Mouse (Mus musculus): Measurements from ENCODE around the gene Supt5. TPM values are rescaled to one million over a fixed set of nuclear protein-coding genes. Genes with fewer than 3 reads are reported as not detected.

The Supt5 gene
- polyA plus RNA-seq, 1 experiment from 2014 or later: 93.4 TPM

DNA sequence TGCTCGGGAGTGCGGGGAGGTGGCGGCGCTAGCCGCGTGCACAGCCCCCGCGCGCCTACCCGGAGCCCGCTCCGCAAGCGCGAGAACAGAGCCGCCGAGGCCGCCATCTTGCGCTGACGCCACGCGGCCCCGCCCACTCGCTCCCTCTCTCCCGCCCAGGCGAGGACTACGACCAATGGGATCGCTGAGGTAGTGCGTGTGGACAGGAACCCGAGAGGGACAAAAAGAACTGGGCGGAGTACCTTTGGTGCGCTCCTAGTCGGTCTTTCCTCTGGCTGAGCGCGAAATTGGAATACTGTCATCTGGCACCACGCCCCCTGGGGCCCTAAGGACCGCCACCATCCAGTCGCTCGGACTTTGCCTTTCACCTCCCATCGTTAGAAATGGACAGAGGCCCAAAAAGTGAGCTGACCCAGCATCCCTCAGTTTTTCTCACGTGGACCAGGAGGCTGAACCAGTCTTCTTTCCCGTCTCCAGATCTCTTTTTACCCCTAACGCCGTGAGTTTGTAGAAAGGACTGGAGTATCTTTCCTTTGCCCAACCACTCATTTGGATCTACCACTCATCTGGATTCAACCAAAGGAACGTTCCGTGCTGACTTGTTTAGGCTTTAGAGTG is 26.5 kb downstream of the Supt5 start, which contains the start of gene Timm50:
Gene Timm50 (minus strand): TSS at position 147 of the 618 bp plus-strand sequence.
- ATAC-seq (ENCODE audit: insufficient number of reproducible peaks, insufficient read depth, low FRiP score, low TSS enrichment, low read depth): peak; percentile 93
- WGBS: under 1% methylated on average over 45 of the region's 45 CpGs
- peak within 1 kb of the TSS; percentile 76 for H3K4me2 ChIP-seq

DNA sequence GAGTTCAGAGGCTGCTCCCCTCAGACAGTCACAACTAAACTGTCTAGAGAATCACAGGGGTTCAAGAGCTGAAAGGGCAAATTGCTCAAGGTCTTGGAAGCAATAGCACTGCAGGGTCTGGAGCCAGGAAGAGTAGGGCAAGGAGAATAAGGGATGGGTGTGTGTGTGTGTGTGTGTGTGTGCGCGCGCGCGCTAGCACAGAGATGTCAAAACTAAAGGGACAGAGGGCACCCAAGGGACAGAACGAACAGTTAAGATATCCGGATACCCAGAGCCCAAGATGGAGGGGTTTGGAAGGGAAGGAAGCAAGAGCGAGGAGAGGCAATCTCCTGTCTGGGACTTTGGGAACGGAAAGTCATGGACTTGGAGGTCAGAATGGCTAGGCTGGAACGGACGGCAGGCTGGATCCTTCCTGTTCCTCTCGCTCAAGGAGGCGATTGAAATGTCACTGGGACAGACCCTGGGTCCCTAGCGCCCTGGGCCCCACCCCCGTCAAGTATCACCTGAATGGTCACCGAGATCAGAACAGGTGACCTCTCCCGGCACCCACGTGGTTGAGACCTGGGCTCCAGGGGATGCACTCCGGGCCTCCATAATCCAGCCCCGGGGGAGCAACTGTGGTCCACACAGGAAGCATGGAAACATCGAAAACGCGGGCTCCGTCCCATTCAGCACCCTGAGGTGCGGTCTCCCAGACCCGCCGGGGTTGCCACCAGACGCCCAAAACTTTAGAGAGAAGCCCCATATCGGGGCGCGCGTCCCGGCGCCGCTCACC is 27.2 kb downstream of the Supt5 start:
- H3K4me1 ChIP-seq: peaks cover 12% of the 10 kb centered on the region
- H3K27me3 ChIP-seq: no peaks in the 10 kb centered on the region
- H3K9ac ChIP-seq: peak overlapping the region; percentile 94
- 6% methylated on average over 35 of the region's 35 CpGs for WGBS
- peak overlapping the region; percentile 76 for H3K4me2 ChIP-seq
- peak overlapping the region; percentile 48; the same call in 1 of the 2 replicates for H3K27ac ChIP-seq
- ATAC-seq (ENCODE audit: insufficient number of reproducible peaks, insufficient read depth, low FRiP score, low TSS enrichment, low read depth): peak; percentile 34; the same call in 1 of the 2 replicates
- H3K9me3 ChIP-seq: no peaks in the 10 kb centered on the region
- peaks cover 68% of the 10 kb centered on the region for H3K36me3 ChIP-seq
- peak overlapping the region; percentile 89 for H3K4me3 ChIP-seq

More for the DNA sequence above, 26.5 kb downstream of the Supt5 start, which contains the start of gene Timm50:
- Histone ChIP-seq H3K27me3 (no peaks in the 10 kb centered on the region), H3K9me3 (no peaks in the 10 kb centered on the region), H3K4me1 (peaks cover 12% of the 10 kb centered on the region), H3K4me3 (peak within 1 kb of the TSS; percentile 89), H3K36me3 (peaks cover 68% of the 10 kb centered on the region), H3K9ac (peak within 1 kb of the TSS; percentile 94), H3K27ac (peak within 1 kb of the TSS; percentile 48; the same call in 1 of the 2 replicates)

DNA sequence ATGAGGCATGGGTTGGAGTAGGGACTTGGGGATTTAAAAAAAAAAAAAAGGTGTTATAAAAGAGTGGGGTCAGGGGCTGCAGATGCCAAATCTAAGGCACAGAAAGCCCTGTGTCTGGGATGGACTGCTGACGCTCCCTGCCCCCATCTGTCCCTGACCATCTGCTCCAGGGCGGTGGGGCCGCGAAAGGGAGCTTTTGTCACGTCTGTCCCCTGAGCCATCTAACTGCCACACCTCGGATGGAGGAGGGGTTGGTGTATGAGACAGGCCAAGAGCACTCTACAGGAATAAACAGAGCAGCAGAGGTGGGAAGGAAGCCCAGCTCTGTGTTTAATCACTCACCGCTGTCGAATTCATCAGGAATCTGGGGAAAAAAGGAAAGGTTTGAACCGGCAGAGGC is 28.8 kb downstream of the Supt5 start:
- WGBS: 58% methylated on average over 9 of the region's 9 CpGs
- Histone ChIP-seq H3K9me3 (no peaks in the 10 kb centered on the region), H3K27me3 (no peaks in the 10 kb centered on the region), H3K36me3 (peaks cover 68% of the 10 kb centered on the region), H3K9ac (no peak overlapping the region), H3K4me1 (peaks cover 12% of the 10 kb centered on the region), H3K4me3 (no peak overlapping the region), H3K27ac (no peak overlapping the region), H3K4me2 (no peak overlapping the region)
- no peak for ATAC-seq (ENCODE audit: insufficient number of reproducible peaks, insufficient read depth, low FRiP score, low TSS enrichment, low read depth)

DNA sequence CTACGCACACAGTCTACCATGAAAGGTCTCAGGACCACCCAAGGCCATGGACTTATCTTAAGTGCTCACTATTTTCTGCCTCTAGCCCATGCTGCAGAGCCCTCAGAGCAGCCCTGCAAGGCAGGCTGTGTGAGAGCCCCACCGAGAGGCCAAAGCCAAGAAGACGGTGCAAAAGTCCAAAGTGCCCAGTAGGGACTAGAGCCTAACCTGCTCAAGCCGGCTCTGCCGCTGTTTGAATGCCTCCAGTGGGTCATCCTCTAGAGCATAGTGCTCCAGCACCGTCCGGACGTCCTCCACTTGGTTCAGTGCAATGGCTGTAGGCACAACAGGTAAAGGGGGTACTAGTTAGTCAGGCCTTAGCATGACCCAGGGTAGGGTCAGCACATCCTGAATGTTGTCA is 32.3 kb downstream of the Supt5 start:
- peaks cover 60% of the 10 kb centered on the region for H3K36me3 ChIP-seq
- ATAC-seq (ENCODE audit: insufficient number of reproducible peaks, insufficient read depth, low FRiP score, low TSS enrichment, low read depth): no peak
- no peak overlapping the region for H3K4me3 ChIP-seq
- H3K4me1 ChIP-seq: peaks cover 20% of the 10 kb centered on the region
- H3K9ac ChIP-seq: no peak overlapping the region
- no peak overlapping the region for H3K27ac ChIP-seq
- H3K9me3 ChIP-seq: no peaks in the 10 kb centered on the region
- WGBS: 95% methylated on average over 8 of the region's 8 CpGs
- H3K27me3 ChIP-seq: peaks cover 24% of the 10 kb centered on the region
- no peak overlapping the region for H3K4me2 ChIP-seq

DNA sequence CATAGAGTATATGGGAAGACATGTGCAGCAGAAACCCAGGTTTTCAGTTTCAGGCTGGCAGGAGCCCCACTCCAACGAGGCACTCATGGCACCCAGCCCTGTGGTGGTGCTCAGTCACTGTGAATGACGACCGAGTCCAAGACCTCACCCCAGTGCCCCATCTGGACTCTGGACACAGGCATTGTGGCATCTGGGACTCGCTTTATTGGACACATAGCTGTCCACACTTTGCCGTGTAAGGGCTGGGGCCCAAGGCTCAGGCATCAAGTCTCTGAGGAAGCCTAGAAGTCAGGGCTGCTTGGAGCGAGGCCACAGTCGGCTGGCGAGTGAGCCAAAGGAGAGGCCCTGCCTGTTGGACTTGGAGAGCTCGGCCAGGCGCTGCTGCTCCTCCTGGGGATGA is 32.9 kb downstream of the Supt5 start:
- H3K27me3 ChIP-seq: peaks cover 29% of the 10 kb centered on the region
- peaks cover 60% of the 10 kb centered on the region for H3K36me3 ChIP-seq
- 93% methylated on average over 10 of the region's 10 CpGs for WGBS
- no peak for ATAC-seq (ENCODE audit: insufficient number of reproducible peaks, insufficient read depth, low FRiP score, low TSS enrichment, low read depth)
- H3K9ac ChIP-seq: no peak overlapping the region
- no peaks in the 10 kb centered on the region for H3K9me3 ChIP-seq
- no peak overlapping the region for H3K4me2 ChIP-seq
- H3K4me3 ChIP-seq: no peak overlapping the region
- no peak overlapping the region for H3K27ac ChIP-seq
- H3K4me1 ChIP-seq: peaks cover 16% of the 10 kb centered on the region

DNA sequence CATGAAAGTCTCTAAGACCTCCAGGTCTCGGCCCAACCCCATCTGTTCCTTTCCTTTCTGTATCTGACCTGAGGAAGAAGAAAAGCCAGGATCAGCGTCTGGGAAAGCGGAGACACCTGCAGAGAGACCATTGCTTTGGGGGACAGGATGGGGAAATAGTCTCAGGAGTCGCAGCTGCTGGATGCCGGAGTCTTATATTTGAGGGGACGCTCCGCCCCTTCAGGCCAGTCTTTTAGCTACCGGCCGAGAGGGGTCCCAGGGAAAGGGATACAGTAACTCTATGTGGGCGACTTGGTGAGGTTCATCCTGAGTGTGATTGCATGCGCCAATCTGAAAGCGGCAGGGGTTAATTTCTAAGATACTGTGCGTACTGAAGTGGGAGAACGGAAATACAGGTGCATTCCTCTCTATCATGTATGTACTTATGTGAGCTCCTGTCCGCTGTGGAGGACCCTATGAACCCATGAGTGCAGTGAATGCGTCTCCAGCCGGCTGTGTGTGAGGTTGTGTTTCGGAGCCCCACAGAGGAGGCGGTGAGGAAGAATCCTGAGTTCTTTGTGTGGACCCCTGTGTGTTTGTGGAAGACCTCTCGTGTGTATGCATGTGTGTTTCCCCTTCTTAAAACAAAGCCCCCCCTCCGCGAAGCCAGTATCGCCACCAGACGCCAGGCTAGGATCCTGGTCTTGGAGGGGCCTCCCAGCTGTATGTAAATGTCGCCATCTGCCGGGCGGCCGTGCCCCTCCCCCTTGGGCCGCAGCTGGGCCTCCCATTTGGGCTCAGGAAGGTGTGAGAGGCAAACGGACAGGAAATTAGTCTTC is 36.7 kb downstream of the Supt5 start, which contains the start of gene Dll3:
Gene Dll3 (minus strand): TSS at position 623 of the 818 bp plus-strand sequence.
- Histone ChIP-seq H3K27ac (no peak within 1 kb of the TSS), H3K4me3 (peak within 1 kb of the TSS; percentile 32), H3K4me1 (peaks cover 20% of the 10 kb centered on the region), H3K36me3 (peaks cover 22% of the 10 kb centered on the region), H3K9me3 (no peaks in the 10 kb centered on the region), H3K9ac (peak within 1 kb of the TSS; percentile 46), H3K27me3 (peaks cover 68% of the 10 kb centered on the region), H3K4me2 (peak within 1 kb of the TSS; percentile 57)
- WGBS: 3% methylated on average over 30 of the region's 30 CpGs
- ATAC-seq (ENCODE audit: insufficient number of reproducible peaks, insufficient read depth, low FRiP score, low TSS enrichment, low read depth): no peak

DNA sequence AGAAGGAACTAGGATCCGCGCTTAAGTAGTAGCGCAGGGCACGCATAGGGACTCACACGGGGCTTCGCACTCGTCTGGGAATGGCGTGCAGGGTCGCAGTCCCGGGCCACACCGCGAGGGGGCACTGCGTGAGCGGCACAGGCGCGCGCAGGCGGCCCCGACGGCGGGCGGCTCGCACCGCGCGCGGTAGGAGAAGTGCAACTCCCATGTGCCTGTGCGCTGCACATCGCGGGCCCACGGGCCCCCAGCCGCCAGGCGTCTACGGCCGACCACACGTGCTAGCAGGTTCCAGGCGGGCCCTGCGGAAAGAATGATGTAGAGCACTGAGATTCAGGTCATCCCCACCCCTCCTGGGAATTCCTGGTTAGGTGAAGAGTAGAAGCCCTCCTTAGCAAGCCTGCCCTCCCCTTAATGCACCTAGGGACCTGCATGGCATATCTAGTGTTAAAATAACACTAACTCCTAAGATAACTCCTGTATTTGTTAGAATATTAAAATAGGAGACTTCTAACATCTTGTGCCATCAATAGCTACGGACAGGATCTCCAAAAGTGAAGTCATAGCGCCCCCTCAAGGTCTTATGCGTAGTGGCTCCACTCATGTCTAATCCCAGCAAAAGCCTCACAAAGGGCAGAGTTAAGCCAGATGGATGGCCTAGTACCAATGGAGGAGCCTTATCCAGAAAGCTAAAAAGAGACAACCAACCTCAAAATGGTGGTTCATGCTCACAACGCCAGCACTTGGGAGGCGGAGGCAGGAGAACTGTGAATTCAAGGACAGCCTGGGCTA is 39.5 kb downstream of the Supt5 start:
- Histone ChIP-seq H3K4me1 (peaks cover 26% of the 10 kb centered on the region), H3K4me3 (peak overlapping the region; percentile 23), H3K9ac (0 out of 2 replicates have a peak overlapping the region, but pooled peaks have one; percentile 27), H3K9me3 (no peaks in the 10 kb centered on the region), H3K4me2 (peak overlapping the region; percentile 49), H3K27me3 (peaks cover 96% of the 10 kb centered on the region), H3K27ac (no peak overlapping the region), H3K36me3 (no peaks in the 10 kb centered on the region)
- no peak for ATAC-seq (ENCODE audit: insufficient number of reproducible peaks, insufficient read depth, low FRiP score, low TSS enrichment, low read depth)
- WGBS: 8% methylated on average over 43 of the region's 43 CpGs

DNA sequence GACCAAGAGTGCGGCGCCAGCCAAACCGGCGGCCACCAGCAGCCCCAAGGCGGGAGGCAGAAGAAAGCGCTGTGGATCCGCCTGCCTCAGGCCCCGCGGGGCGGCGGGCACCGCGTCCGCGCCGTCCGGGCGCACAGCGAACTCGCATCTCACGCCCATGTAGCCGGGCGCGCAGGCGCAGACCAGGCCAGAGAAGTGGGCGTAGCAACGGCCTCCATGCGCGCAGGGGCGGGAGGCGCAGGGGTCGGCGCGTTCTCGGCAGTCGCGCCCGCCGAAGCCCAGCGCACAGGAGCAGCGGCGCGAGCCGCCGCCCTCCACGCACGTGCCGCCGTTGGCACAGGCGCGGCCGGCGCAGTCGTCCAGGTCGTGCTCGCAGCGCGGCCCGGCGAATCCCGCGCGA is 44.1 kb downstream of the Supt5 start:
- H3K27me3 ChIP-seq: peaks cover 100% of the 10 kb centered on the region
- H3K4me3 ChIP-seq: peak overlapping the region; percentile 55
- no peaks in the 10 kb centered on the region for H3K36me3 ChIP-seq
- H3K4me2 ChIP-seq: peak overlapping the region; percentile 87
- peak overlapping the region; percentile 74 for H3K9ac ChIP-seq
- no peak overlapping the region for H3K27ac ChIP-seq
- H3K4me1 ChIP-seq: peaks cover 25% of the 10 kb centered on the region
- H3K9me3 ChIP-seq: no peaks in the 10 kb centered on the region
- whole genome bisulfite sequencing: under 1% methylated on average over 63 of the region's 63 CpGs
- no peak for ATAC-seq (ENCODE audit: insufficient number of reproducible peaks, insufficient read depth, low FRiP score, low TSS enrichment, low read depth)

DNA sequence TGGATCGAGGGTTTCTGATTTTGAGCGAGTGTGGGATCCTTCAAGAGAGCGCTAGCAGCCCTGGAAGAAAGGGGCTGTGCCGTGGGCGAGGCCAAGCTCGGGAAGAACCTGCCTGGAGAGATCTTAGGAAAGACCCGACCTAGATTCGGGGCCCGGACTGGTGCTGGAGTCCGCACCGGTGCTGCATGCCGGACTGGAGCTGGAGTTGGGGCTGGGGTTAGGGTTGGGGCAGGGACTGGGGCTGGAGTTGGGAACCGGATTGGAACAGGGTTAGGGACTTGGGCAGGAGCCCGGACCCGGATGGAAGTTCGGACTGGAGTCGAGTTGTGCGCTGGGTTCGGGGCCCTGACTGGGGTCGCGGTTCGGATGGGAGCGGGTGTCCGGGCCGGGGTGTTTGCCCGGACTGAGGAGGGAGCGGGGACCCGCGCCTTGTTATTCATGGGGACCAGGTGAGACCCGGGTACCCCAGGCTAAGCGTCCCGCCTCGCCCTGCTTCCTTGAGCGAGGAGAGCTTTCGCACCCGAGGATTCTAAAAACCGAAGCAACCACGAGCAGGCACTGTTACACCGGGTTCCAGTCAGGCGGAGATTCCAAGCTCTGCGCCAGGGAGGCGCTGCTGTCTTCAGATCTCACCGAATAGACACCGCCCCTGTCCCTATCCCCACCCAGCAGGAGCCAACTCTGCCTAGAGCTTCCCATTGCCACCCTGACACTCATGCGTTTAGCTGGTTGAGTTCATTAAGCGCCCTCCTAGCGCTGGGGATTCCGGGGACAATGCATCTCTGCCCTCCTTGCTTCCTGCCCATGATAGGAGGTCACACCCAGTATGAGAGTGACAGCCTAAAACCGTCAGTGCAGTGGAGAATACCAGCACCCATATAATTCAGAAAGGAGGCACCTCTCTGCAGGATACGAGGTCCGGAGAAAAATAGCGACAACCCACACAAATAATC is 47.6 kb downstream of the Supt5 start, which contains the start of gene Selenov:
Gene Selenov (minus strand): TSS at position 549 of the 953 bp plus-strand sequence.
- H3K9ac ChIP-seq: peak within 1 kb of the TSS; percentile 52; the same call in 1 of the 2 replicates
- H3K4me1 ChIP-seq: peaks cover 19% of the 10 kb centered on the region
- H3K9me3 ChIP-seq: no peaks in the 10 kb centered on the region
- peak within 1 kb of the TSS; percentile 57 for H3K4me2 ChIP-seq
- peak within 1 kb of the TSS; percentile 33 for H3K4me3 ChIP-seq
- no peak within 1 kb of the TSS for H3K27ac ChIP-seq
- peaks cover 94% of the 10 kb centered on the region for H3K27me3 ChIP-seq
- 1% methylated on average over 52 of the region's 52 CpGs for WGBS
- ATAC-seq (ENCODE audit: insufficient number of reproducible peaks, insufficient read depth, low FRiP score, low TSS enrichment, low read depth): 0 out of 2 replicates have a peak, but pooled peaks have one; percentile 28
- H3K36me3 ChIP-seq: no peaks in the 10 kb centered on the region

DNA sequence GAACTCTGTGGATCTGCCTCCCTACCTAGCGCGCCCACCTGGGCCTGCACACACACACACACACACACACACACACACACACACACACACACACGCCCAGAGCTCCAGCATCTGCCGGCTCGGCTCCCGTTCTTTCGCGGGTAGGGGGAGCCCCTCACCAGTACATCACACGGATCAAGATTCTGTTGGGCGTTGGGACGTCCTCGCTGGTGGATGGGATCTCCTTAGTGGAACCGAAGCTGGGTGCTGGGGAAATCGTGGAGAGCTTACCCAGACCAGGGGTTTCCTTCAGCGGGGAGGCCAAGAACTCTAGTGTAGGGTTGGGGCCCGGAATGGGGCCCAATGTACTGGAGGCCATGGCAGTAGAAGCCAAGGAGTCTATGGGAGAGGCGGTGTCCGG is 48.4 kb downstream of the Supt5 start:
- Histone ChIP-seq H3K27me3 (peaks cover 86% of the 10 kb centered on the region), H3K27ac (no peak overlapping the region), H3K4me1 (peaks cover 19% of the 10 kb centered on the region), H3K4me3 (peak overlapping the region; percentile 33), H3K4me2 (peak overlapping the region; percentile 57), H3K9me3 (no peaks in the 10 kb centered on the region), H3K9ac (no peak overlapping the region), H3K36me3 (no peaks in the 10 kb centered on the region)
- no peak for ATAC-seq (ENCODE audit: insufficient number of reproducible peaks, insufficient read depth, low FRiP score, low TSS enrichment, low read depth)
- WGBS: 2% methylated on average over 16 of the region's 18 CpGs

Data from embryonic facial prominence, embryonic 13.5 days (tissue).